Mouse (Mus musculus) megakaryocyte, adult 5-6 weeks (primary cell): Measurements from ENCODE around the gene Sptbn1. TPM values are rescaled to one million over a fixed set of nuclear protein-coding genes. Genes with fewer than 3 reads are reported as not detected.

Source experiments
- total RNA-seq, 2 experiments: library from RNA; stranded (forward) in 1 of 2; stranded (reverse) in 1 of 2; fragments of 153-499, 151-499 nt in 1 of 2; fragments of 221-1000, 200-1000 nt in 1 of 2; gene quantifications; 2 replicates each; pipeline versions ENCODE4 v1.2.3 to v1.2.4; 2015 to 2017

Gene Sptbn1
- total RNA-seq, 2 experiments from 2014 or later = 85.0 to 119 TPM

Other genes with a start within 250 kb of the Sptbn1 start
- gene Eml6, start 242.1 kb downstream of the Sptbn1 start, total RNA-seq (2015) = 1.9 and 2.1 TPM in 2 replicates
- gene Eml6, start 242.1 kb downstream of the Sptbn1 start, total RNA-seq (2017) = 2.3 and 4.0 TPM in 2 replicates
- gene 4930505A04Rik, start 203.7 kb upstream of the Sptbn1 start, total RNA-seq (2015) = not detected in 2 replicates
- not detected in 2 replicates for gene 4930505A04Rik, start 203.7 kb upstream of the Sptbn1 start, total RNA-seq (2017)